Comparison of ENCODE assay signal across 14 mouse cellular contexts in the genomic region with DNA sequence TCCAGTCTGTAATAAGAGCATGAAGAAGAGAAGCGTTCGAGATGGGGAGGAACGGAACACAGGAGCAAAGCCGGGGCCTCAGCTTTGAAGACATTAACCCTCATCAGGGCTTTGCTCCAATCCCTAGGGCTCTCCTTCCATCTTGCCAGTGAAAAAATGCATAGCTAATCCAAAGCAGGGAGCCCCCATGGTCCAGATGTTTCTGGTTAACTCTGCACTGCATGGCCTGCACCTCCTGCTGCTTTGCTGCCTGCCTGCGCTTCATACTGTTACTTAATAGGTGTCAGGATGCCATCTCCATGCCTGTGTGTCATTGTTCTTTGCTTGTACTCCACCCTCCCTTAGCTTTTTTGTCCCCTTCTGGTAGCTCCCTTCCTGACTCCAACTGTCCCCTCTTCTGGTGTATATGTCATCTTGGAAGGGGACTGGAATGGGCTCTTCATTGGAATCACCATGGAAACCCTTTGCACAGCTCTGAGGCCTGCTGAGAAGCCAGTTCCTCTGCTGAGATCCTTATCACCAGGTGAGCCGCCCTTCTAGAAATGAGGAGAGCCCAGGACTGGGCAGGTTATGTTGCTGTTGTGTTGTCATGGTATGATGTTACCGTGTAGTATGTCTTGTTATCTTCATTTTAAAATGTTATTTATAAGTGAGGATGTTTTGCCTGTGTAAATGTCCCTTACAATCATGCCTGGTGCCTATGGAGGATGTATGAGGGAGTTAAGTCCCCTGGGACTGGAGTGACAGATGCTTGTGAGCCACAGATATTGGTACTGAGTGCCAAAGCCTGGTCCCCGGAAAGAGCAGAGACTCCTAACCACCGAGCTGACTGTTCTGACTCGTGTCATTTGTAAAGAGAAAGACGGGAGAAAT. TPM values are rescaled to one million over a fixed set of nuclear protein-coding genes. Genes with fewer than 3 reads are reported as not detected.
DNase-seq lines count a peak whose midpoint lies in the region; ATAC-seq and TF ChIP-seq lines count a peak whose summit lies in the region.
"Had no signal": no experiment of that assay in that cellular context is flagged by ENCODE, and none has a peak within 500 bp of the region (broad histone marks: within the 10 kb centered on the region; RNA-seq: fewer than 3 reads in every experiment).

No protein-coding gene starts in this region.

- no peak overlapping the region for H3K4me2 ChIP-seq in embryonic facial prominence, embryonic 11.5 days (ENCODE audit: low read depth, low read length)
- H3K4me2 ChIP-seq in limb, embryonic 13.5 days (replicated peaks): peak overlapping the region; percentile 11; the same call in 1 of the 2 replicates
- no peak overlapping the region for H3K4me2 ChIP-seq in lung, postnatal 0 days (replicated peaks; ENCODE audit: low read depth, low read length)
- H3K4me2 ChIP-seq: hindbrain, embryonic 15.5 days had no signal

- H3K36me3 ChIP-seq in embryonic facial prominence, embryonic 11.5 days (replicated peaks; ENCODE audit: control insufficient read depth, insufficient read depth, low read depth, low read length): no peaks in the 10 kb centered on the region
- no peaks in the 10 kb centered on the region for H3K36me3 ChIP-seq in limb, embryonic 13.5 days
- no peaks in the 10 kb centered on the region for H3K36me3 ChIP-seq in lung, postnatal 0 days (ENCODE audit: insufficient read depth, low read length)
- H3K36me3 ChIP-seq: hindbrain, embryonic 15.5 days had no signal

- H3K9me3 ChIP-seq in embryonic facial prominence, embryonic 11.5 days (replicated peaks; ENCODE audit: control insufficient read depth, low read length): no peaks in the 10 kb centered on the region
- H3K9me3 ChIP-seq in limb, embryonic 13.5 days: no peaks in the 10 kb centered on the region; the same call in 1 of the 2 replicates
- H3K9me3 ChIP-seq in lung, postnatal 0 days (ENCODE audit: low read length): no peaks in the 10 kb centered on the region
- H3K9me3 ChIP-seq: hindbrain, embryonic 15.5 days had no signal

- no peaks in the 10 kb centered on the region for H3K27me3 ChIP-seq in embryonic facial prominence, embryonic 11.5 days (ENCODE audit: control insufficient read depth, insufficient read depth, low read length)
- peaks cover 5% of the 10 kb centered on the region for H3K27me3 ChIP-seq in limb, embryonic 13.5 days
- no peaks in the 10 kb centered on the region for H3K27me3 ChIP-seq in lung, postnatal 0 days (replicated peaks; ENCODE audit: insufficient read depth, low read length)

- H3K4me1 ChIP-seq in embryonic facial prominence, embryonic 11.5 days (ENCODE audit: control insufficient read depth, insufficient read depth, low read length): no peaks in the 10 kb centered on the region; the same call in none of the 2 replicates
- H3K4me1 ChIP-seq in limb, embryonic 13.5 days: peaks cover 14% of the 10 kb centered on the region
- H3K4me1 ChIP-seq in lung, postnatal 0 days (ENCODE audit: insufficient read depth, low read depth, low read length): no peaks in the 10 kb centered on the region

- H3K9ac ChIP-seq in embryonic facial prominence, embryonic 11.5 days (replicated peaks; ENCODE audit: low read length): no peak overlapping the region
- H3K9ac ChIP-seq in limb, embryonic 13.5 days: no peak overlapping the region
- H3K9ac ChIP-seq in lung, postnatal 0 days (replicated peaks; ENCODE audit: low read depth): no peak overlapping the region
- H3K9ac ChIP-seq: hindbrain, embryonic 15.5 days had no signal

- no peak for TF ChIP-seq EP300 in lung, postnatal 0 days (IDR thresholded peaks at IDR 0.05)

- H3K27ac ChIP-seq in embryonic facial prominence, embryonic 11.5 days (replicated peaks; ENCODE audit: low read depth, low read length): peak overlapping the region; percentile 59
- H3K27ac ChIP-seq in limb, embryonic 13.5 days: peak overlapping the region; percentile 33; the same call in 1 of the 2 replicates
- H3K27ac ChIP-seq in lung, postnatal 0 days (ENCODE audit: low read length): no peak overlapping the region
- H3K27ac ChIP-seq: hindbrain, embryonic 15.5 days had no signal

- H3K4me3 ChIP-seq in embryonic facial prominence, embryonic 11.5 days (ENCODE audit: low read depth, low read length): no peak overlapping the region
- H3K4me3 ChIP-seq in limb, embryonic 13.5 days: no peak overlapping the region
- no peak overlapping the region for H3K4me3 ChIP-seq in lung, postnatal 0 days (ENCODE audit: low read depth, low read length)
- H3K4me3 ChIP-seq: hindbrain, embryonic 15.5 days had no signal

- 55% methylated on average over 11 of the region's 11 CpGs for WGBS in embryonic facial prominence, embryonic 11.5 days
- 51% methylated on average over 11 of the region's 11 CpGs for WGBS in limb, embryonic 13.5 days
- 59% methylated on average over 11 of the region's 11 CpGs for WGBS in lung, postnatal 0 days

- peak; percentile 23 for DNase-seq in left cerebral cortex, postnatal 4 days
- DNase-seq in left cerebral cortex, adult 9 months (ENCODE audit: low spot score in 2 of 2): no peak
- DNase-seq in embryo, embryonic 10 days (ENCODE audit: low spot score): peak; percentile 55
- peak; percentile 87 for DNase-seq in embryonic facial prominence, embryonic 11.5 days (ENCODE audit: low spot score)
- DNase-seq in retina, postnatal 1 day: no peak
- DNase-seq in lung, postnatal 0 days (ENCODE audit: low spot score): no peak
- DNase-seq: adrenal gland, postnatal 10 days; heart, adult 11 months; kidney, adult 2 months; kidney, postnatal 36 days had no signal

- intact Hi-C loops in left cerebral cortex, postnatal 4 days (cut with DNase I): no loop called here

- ATAC-seq in embryonic facial prominence, embryonic 11.5 days (replicated peaks; ENCODE audit: insufficient number of reproducible peaks, low FRiP score, low TSS enrichment, low read depth): peak; percentile 79
- ATAC-seq in limb, embryonic 13.5 days (ENCODE audit: low FRiP score, low read depth): peak; percentile 73; the same call in 1 of the 2 replicates
- ATAC-seq in lung, postnatal 0 days: no peak
- ATAC-seq: CD4-positive, CD25-positive, alpha-beta regulatory T cell, adult 4 months; midbrain, embryonic 16.5 days had no signal

- no peak for TF ChIP-seq CTCF in lung, postnatal 0 days (IDR thresholded peaks at IDR 0.05)

RNA-seq across cellular contexts. Expression of a gene that starts 33.9 kb away (rescaled TPM):
- 10 to 100 TPM; 24.6 to 26.3 TPM for total RNA-seq in left cerebral cortex, postnatal 4 days (2021)
- polyA plus RNA-seq in embryonic facial prominence, embryonic 11.5 days (2014; fragmentation: Nextera tagmentation; extraction: Ambion mirVana): 1.1 and 1.6 TPM in 2 replicates
- 1.3 and 1.9 TPM in 2 replicates for polyA plus RNA-seq in limb, embryonic 13.5 days (2015; fragmentation: Nextera tagmentation; extraction: Ambion mirVana)
- 1.8 and 2.1 TPM in 2 replicates for polyA plus RNA-seq in lung, postnatal 0 days (2015; fragmentation: Nextera tagmentation; extraction: Ambion mirVana)

Comparison
In these comparisons a context has a peak if more than half of its experiments do, and no peak if none do; other contexts are left out.
1. DNase-seq: peak in left cerebral cortex, postnatal 4 days (single experiment), embryo, embryonic 10 days (single experiment) and embryonic facial prominence, embryonic 11.5 days (single experiment); none in left cerebral cortex, adult 9 months (0 of 2), retina, postnatal 1 day (single experiment) and lung, postnatal 0 days (single experiment).